Mouse (Mus musculus) liver, adult 2 months (tissue): ENCODE data around the gene Fkrp. TPM values are rescaled to one million over a fixed set of nuclear protein-coding genes. Genes with fewer than 3 reads are reported as not detected.

Experiments used
- DNase-seq: peaks from one replicate; pipeline ENCODE4 v3.0.0-alpha.2; 2011; ENCODE audit warnings: low read depth, low spot score; ENCODE audit errors: extremely low read depth
- H3K27ac ChIP-seq: fragments of 200-500 bp; replicated peaks from 2 replicates; pipeline ENCODE4 v1.5.1; 2012; ENCODE audit warnings: low read depth, mild to moderate bottlenecking, control low read depth, inconsistent platforms, low read length; ENCODE audit not compliant: insufficient read depth
- H3K27me3 ChIP-seq: fragments of 200-500 bp; 2 replicates; pipeline ENCODE4 v1.6.1; 2012; ENCODE audit warnings: mild to moderate bottlenecking, moderate library complexity, low read length, inconsistent platforms; ENCODE audit not compliant: control insufficient read depth, insufficient read depth
- H3K36me3 ChIP-seq: fragments of 200-500 bp; 2 replicates; pipeline ENCODE4 v1.6.1; 2012; ENCODE audit warnings: low read length, inconsistent platforms; ENCODE audit not compliant: control insufficient read depth, insufficient read depth
- H3K4me1 ChIP-seq: fragments of 200-500 bp; 2 replicates; pipeline ENCODE4 v1.6.1; 2011; ENCODE audit warnings: low read length; ENCODE audit not compliant: control insufficient read depth, insufficient read depth
- H3K4me3 ChIP-seq: fragments of 200-500 bp; 2 replicates; pipeline ENCODE4 v1.5.1; 2011; ENCODE audit warnings: low read depth, mild to moderate bottlenecking, control low read depth, low read length, moderate library complexity; ENCODE audit not compliant: insufficient read depth
- H3K79me2 ChIP-seq: fragments of 200-500 bp; 2 replicates; pipeline ENCODE4 v1.6.1; 2012; ENCODE audit warnings: inconsistent platforms, mild to moderate bottlenecking, low read length, moderate library complexity; ENCODE audit not compliant: control insufficient read depth, insufficient read depth
- H3K9ac ChIP-seq: fragments of 200-500 bp; 2 replicates; pipeline ENCODE4 v1.6.1; 2012; ENCODE audit warnings: low read depth, mild to moderate bottlenecking, control low read depth, inconsistent platforms, low read length
- CTCF ChIP-seq: fragments of 200-500 bp; IDR thresholded peaks from 2 replicates; pipeline ENCODE4 v1.5.1; 2011; ENCODE audit warnings: low read depth, low read length, control low read depth
- POLR2A ChIP-seq: fragments of 200-500 bp; IDR thresholded peaks from 2 replicates; pipeline ENCODE4 v1.6.1; 2011; ENCODE audit warnings: low read length, control low read depth; ENCODE audit not compliant: insufficient read depth; ENCODE audit errors: extremely low read depth
- WGBS: fragments of 180-500 bp; shearing (Covaris S2); methylation state at CpG from one replicate; pipeline ENCODE4 v1.1.7; 2018; 5-methylcytosine and 5-hydroxymethylcytosine counted together
- polyA plus RNA-seq: library from polyadenylated mRNA; depleted of rRNA; stranded (reverse); fragments of >200 nt; gene quantifications from 2 replicates; pipeline ENCODE4 v1.2.3, GENCODE M21; 2012
- total RNA-seq: library from RNA; depleted of rRNA; stranded (reverse); fragments of >200 nt; gene quantifications from 2 replicates; pipeline ENCODE4 v1.2.3, GENCODE M21; 2014

Fkrp gene
- total and polyA plus RNA-seq, 2 experiments = 5.5 to 15.3 TPM

- Histone ChIP-seq H3K4me3 (no peak overlapping the region), H3K79me2 (peaks cover 3% of the 10 kb centered on the region), H3K9ac (no peak overlapping the region), H3K4me1 (no peaks in the 10 kb centered on the region), H3K36me3 (no peaks in the 10 kb centered on the region), H3K27me3 (no peaks in the 10 kb centered on the region), H3K27ac (no peak overlapping the region)
- DNase-seq = no peak
- no peak for TF ChIP-seq POLR2A
- TF ChIP-seq CTCF = no peak
- WGBS = 83% methylated on average over 90 of the region's 90 CpGs
Measured at GRCm38 (mm10) chr7:16810920-16811648, 5.4 kb downstream of the Fkrp start.

- Histone ChIP-seq H3K27me3 (no peaks in the 10 kb centered on the region), H3K36me3 (no peaks in the 10 kb centered on the region), H3K79me2 (no peaks in the 10 kb centered on the region), H3K4me1 (no peaks in the 10 kb centered on the region), H3K27ac (no peak overlapping the region), H3K9ac (no peak overlapping the region), H3K4me3 (no peak overlapping the region)
- no peak for TF ChIP-seq POLR2A
- no peak for TF ChIP-seq CTCF
- no peak for DNase-seq
- WGBS = 92% methylated on average over 28 of the region's 28 CpGs
Measured at GRCm38 (mm10) chr7:16810399-16810919, 6.1 kb downstream of the Fkrp start.

GRCm38 (mm10) chr7:16809739-16810138, 6.8 kb downstream of the Fkrp start:
- Histone ChIP-seq H3K27me3 (no peaks in the 10 kb centered on the region), H3K4me3 (no peak overlapping the region), H3K36me3 (no peaks in the 10 kb centered on the region), H3K4me1 (no peaks in the 10 kb centered on the region), H3K27ac (no peak overlapping the region), H3K9ac (no peak overlapping the region), H3K79me2 (no peaks in the 10 kb centered on the region)
- 41% methylated on average over 10 of the region's 10 CpGs for WGBS
- DNase-seq = peak; percentile 29
- TF ChIP-seq POLR2A (no peak), CTCF (peak; percentile 89)

- Histone ChIP-seq H3K27me3 (no peaks in the 10 kb centered on the region), H3K9ac (no peak overlapping the region), H3K27ac (no peak overlapping the region), H3K36me3 (no peaks in the 10 kb centered on the region), H3K4me1 (no peaks in the 10 kb centered on the region), H3K4me3 (no peak overlapping the region), H3K79me2 (no peaks in the 10 kb centered on the region)
- 89% methylated on average over 9 of the region's 9 CpGs for WGBS
- DNase-seq = no peak
- TF ChIP-seq POLR2A (no peak), CTCF (no peak)
Measured at GRCm38 (mm10) chr7:16808647-16809046, 7.9 kb downstream of the Fkrp start.

- 88% methylated on average over 9 of the region's 9 CpGs for WGBS
- H3K4me1 ChIP-seq = no peaks in the 10 kb centered on the region
- H3K27ac ChIP-seq = no peak overlapping the region
- no peaks in the 10 kb centered on the region for H3K79me2 ChIP-seq
- DNase-seq = no peak
- H3K27me3 ChIP-seq = no peaks in the 10 kb centered on the region
- H3K36me3 ChIP-seq = no peaks in the 10 kb centered on the region
- H3K4me3 ChIP-seq = no peak overlapping the region
- TF ChIP-seq CTCF = peak; percentile 54; the same call in 1 of the 2 replicates
- TF ChIP-seq POLR2A = no peak
- no peak overlapping the region for H3K9ac ChIP-seq
Measured at GRCm38 (mm10) chr7:16807936-16808335, 8.6 kb downstream of the Fkrp start.

GRCm38 (mm10) chr7:16804409-16805028, 12.0 kb downstream of the Fkrp start:
- Histone ChIP-seq H3K27ac (no peak overlapping the region), H3K4me3 (no peak overlapping the region), H3K36me3 (no peaks in the 10 kb centered on the region), H3K27me3 (no peaks in the 10 kb centered on the region), H3K9ac (no peak overlapping the region), H3K79me2 (no peaks in the 10 kb centered on the region), H3K4me1 (no peaks in the 10 kb centered on the region)
- 46% methylated on average over 8 of the region's 8 CpGs for WGBS
- DNase-seq = peak; percentile 30
- TF ChIP-seq POLR2A (no peak), CTCF (0 out of 2 replicates have a peak, but pooled peaks have one; percentile 27)
